Mouse (Mus musculus) ES-E14 (cell line): ENCODE data around the gene Arhgap21.
A peak's percentile ranks its signal among the peaks of the same experiment; 100 is the strongest.

Experiments
- CHD2 ChIP-seq: IDR thresholded peaks from 2 replicates; pipeline ENCODE4 v1.6.1; 2014; ENCODE audit warnings: mild to moderate bottlenecking, low read depth, low read length, inconsistent platforms
- HCFC1 ChIP-seq: IDR thresholded peaks from 2 replicates; pipeline ENCODE4 v1.6.1; 2012; ENCODE audit warnings: low read length, inconsistent platforms, borderline replicate concordance; ENCODE audit not compliant: insufficient read depth
- ZC3H11A ChIP-seq: IDR thresholded peaks from 2 replicates; pipeline ENCODE4 v1.6.1; 2012; ENCODE audit warnings: low read depth, mild to moderate bottlenecking, inconsistent platforms, low read length, borderline replicate concordance

DNA sequence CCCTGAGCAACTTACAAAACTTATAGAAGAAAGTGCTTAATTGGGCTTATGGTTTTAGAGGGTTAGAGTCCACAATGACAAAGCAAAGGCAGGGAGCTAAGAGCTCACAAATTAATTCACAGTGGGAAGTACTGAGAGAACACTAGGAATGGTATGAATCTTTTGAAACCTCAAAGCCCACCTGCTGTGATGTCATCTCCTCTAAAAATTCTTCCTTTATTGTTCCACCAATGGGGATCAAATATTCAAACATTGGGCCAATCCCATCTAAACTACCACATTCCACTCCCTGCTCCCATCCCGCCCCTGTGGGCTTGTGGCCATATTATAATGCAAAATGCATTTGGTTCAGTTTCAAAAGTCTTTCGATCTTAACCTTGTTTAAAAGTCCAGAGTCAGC lies 22.8 kb upstream of the Arhgap21 start:
- TF ChIP-seq HCFC1 (no peak), ZC3H11A (no peak), CHD2 (0 out of 2 replicates have a peak, but pooled peaks have one; percentile 45)
